Mouse (Mus musculus): Measurements from ENCODE around the gene Ncoa6.

DNA sequence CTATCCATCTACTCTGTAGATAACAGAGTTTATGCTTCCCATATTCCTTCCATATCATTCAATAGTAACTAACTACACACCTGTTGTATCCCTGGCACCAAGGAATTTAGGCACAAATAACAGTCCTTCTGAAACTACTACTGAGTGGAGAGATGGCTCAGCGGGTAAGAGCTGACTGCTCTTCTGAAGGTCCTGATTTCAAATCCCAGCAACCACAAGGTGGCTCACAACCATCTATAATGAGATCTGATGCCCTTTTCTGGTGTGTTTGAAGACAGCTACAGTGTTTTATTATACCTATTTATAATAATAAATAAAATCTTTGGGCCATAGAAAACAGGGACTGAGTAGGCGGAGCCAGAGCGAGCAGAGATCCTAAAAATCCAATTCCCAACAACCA, 119.3 kb downstream of the Ncoa6 start:
- TF ChIP-seq EP300 (IDR thresholded peaks at IDR 0.05; ENCODE audit: low read depth) (no peak), CTCF (IDR thresholded peaks at IDR 0.05; ENCODE audit: low read depth) (no peak)
